Mouse (Mus musculus) spleen, adult 2 months (tissue): ENCODE measurements around the gene Rfesd. TPM values are rescaled to one million over a fixed set of nuclear protein-coding genes. Genes with fewer than 3 reads are reported as not detected.

Experiments
- DNase-seq, 2 experiments: peaks; one replicate each; pipeline versions ENCODE4 v3.0.0 to v3.0.0-alpha.2; 2012 to 2021; ENCODE audit warnings: low spot score in 2 of 2, low read depth in 1 of 2
- H3K27ac ChIP-seq: fragments of 200-500 bp; 2 replicates; pipeline ENCODE4 v1.5.1; 2012; ENCODE audit warnings: low read length, inconsistent platforms; ENCODE audit not compliant: insufficient read depth
- H3K27me3 ChIP-seq: fragments of 200-500 bp; 2 replicates; pipeline ENCODE4 v1.6.1; 2012; ENCODE audit warnings: mild to moderate bottlenecking, moderate library complexity, low read length, inconsistent platforms; ENCODE audit not compliant: control insufficient read depth, insufficient read depth
- H3K36me3 ChIP-seq: fragments of 200-500 bp; 2 replicates; pipeline ENCODE4 v1.6.1; 2012; ENCODE audit warnings: mild to moderate bottlenecking, low read length, inconsistent platforms; ENCODE audit not compliant: control insufficient read depth, insufficient read depth
- H3K4me1 ChIP-seq: fragments of 200-500 bp; 2 replicates; pipeline ENCODE4 v1.6.1; 2011; ENCODE audit warnings: inconsistent platforms; ENCODE audit not compliant: control insufficient read depth, insufficient read depth, insufficient read length
- H3K4me3 ChIP-seq: fragments of 200-500 bp; 2 replicates; pipeline ENCODE4 v1.5.1; 2011; ENCODE audit warnings: mild to moderate bottlenecking, inconsistent platforms; ENCODE audit not compliant: insufficient read depth, insufficient read length; ENCODE audit errors: extremely low read depth
- CTCF ChIP-seq: fragments of 200-500 bp; IDR thresholded peaks from 2 replicates; pipeline ENCODE4 v1.5.1; 2011; ENCODE audit warnings: mild to moderate bottlenecking, inconsistent platforms; ENCODE audit not compliant: insufficient read depth, insufficient read length, insufficient replicate concordance; ENCODE audit errors: extremely low read depth
- POLR2A ChIP-seq: fragments of 200-500 bp; IDR thresholded peaks from 2 replicates; pipeline ENCODE4 v1.6.1; 2011; ENCODE audit warnings: low read depth, low read length, inconsistent platforms
- WGBS: fragments of 180-500 bp; shearing (Covaris S2); methylation state at CpG from one replicate; pipeline ENCODE4 v1.1.7; 2018; 5-methylcytosine and 5-hydroxymethylcytosine counted together
- polyA plus RNA-seq: library from polyadenylated mRNA; depleted of rRNA; stranded (reverse); fragments of >200 nt; gene quantifications from 2 replicates; pipeline ENCODE4 v1.2.3, GENCODE M21; 2012

Rfesd gene
- polyA plus RNA-seq, 1 experiment: 2.8 TPM

DNA sequence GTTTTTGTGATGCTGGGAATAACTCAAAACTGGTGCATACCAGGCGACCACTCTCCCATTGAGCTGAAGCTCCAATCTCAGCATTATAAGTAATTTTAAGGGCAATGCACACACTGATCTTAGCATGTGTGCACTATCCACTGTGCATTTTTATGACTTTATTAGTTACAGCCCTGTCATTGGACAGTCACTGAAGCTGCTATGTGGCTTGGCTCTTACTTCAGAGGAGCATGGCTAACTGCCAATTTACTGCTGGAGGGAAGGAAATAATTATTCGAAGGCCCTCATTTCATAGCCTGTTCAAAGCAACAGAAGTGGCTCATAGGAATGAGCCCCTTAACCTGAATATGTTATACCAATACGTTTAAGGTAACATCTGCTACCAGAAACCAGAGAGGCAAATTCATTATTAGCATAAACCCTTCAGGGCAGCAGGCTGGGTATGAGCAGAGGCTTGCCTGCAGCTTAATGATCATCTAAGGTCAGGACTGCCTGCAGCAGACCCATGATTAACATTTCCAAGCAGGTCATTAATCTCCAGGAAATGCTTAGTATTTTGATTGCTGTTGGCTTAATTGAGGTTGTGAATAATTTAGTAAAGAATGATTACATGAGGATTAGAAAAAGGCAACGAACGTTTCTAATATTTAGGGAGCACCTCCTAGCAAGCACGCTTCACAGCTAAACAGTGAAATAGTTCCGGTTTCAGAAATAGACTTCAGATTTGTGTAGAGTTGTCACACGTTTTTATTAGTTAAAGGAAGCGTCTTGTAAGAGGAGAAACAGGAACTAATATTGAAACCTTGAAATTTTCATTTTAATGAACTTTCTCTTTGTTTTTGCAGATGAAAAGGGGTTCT lies 26.1 kb downstream of the Rfesd start:
- 15% methylated on average over 9 of the region's 9 CpGs for WGBS
- Histone ChIP-seq H3K4me1 (peaks cover 2% of the 10 kb centered on the region; the same call in 1 of the 2 replicates), H3K4me3 (no peak overlapping the region; the same call in 1 of the 2 replicates), H3K36me3 (no peaks in the 10 kb centered on the region), H3K27ac (peak overlapping the region; percentile 43), H3K27me3 (no peaks in the 10 kb centered on the region)
- peak in 1 of 2 experiments; percentile 18 for DNase-seq
- TF ChIP-seq CTCF (no peak), POLR2A (no peak)

DNA sequence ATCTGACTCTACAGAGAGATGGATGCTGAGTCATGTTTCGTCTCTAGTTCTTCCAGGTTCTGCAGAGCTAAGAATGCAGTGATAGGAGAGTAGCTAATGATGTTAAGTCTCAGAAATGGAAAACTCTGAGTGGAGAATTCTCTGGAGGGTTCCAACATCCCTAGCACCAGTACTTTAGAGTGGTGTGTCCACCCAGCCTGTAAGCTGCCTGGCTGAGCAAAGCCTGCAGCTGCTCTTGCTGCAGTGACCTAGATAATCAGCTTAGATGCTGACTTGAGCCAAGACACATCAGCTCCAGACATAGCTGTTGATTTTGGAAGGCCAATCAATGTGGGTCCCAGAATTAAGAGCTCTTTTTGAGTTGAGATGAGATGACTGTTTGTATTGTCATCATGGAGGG lies 30.4 kb downstream of the Rfesd start:
- 88% methylated on average over 1 of the region's 1 CpGs for whole genome bisulfite sequencing
- TF ChIP-seq POLR2A (no peak), CTCF (no peak)
- Histone ChIP-seq H3K4me1 (peaks cover 2% of the 10 kb centered on the region; the same call in 1 of the 2 replicates), H3K27me3 (no peaks in the 10 kb centered on the region), H3K27ac (no peak overlapping the region), H3K4me3 (no peak overlapping the region), H3K36me3 (no peaks in the 10 kb centered on the region)
- DNase-seq: no peak

DNA sequence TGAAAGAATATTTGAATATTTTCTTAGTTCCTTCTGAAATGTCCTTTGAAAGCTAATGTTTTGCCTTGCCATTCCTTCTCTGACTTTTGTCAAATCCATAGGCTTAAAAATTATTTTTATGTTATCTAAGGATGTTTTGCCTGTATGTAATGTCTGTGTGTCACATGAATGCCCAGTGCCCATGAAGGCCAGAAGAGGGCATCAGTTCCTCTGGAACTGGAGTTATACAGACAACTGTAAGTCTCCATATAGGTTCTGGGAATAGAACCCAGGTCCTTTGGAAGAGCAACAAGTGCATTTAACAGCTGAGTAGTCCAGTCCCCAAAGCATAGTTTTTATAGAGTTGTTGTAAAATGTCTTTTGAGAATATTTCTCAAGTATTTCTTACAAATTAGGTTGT lies 36.6 kb downstream of the Rfesd start:
- no peak overlapping the region for H3K27ac ChIP-seq
- no peaks in the 10 kb centered on the region for H3K27me3 ChIP-seq
- peak in 1 of 2 experiments; percentile 22 for DNase-seq
- no peaks in the 10 kb centered on the region for H3K4me1 ChIP-seq
- H3K4me3 ChIP-seq: no peak overlapping the region
- no peaks in the 10 kb centered on the region for H3K36me3 ChIP-seq
- TF ChIP-seq CTCF: no peak
- no peak for TF ChIP-seq POLR2A

DNA sequence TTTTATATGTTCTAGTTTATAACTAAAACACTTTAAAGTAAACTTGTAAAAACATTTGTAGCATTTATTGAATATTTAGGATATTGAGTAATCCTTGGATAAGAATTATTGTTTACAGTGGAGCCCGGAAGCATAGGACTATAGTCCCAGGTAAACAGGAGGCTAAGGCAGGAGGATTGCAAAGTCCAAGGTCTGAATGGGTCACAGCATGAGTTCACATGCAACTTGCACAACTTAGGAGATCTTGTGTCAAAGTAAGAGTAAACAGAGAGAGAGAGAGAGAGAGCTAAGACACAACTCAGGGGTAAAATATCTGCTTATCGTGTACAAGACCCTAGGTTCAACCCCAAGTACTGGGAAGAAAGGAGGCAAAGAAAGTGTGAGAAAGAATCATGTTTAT lies 41.9 kb downstream of the Rfesd start:
- Histone ChIP-seq H3K36me3 (no peaks in the 10 kb centered on the region), H3K27me3 (no peaks in the 10 kb centered on the region), H3K4me1 (no peaks in the 10 kb centered on the region), H3K4me3 (no peak overlapping the region), H3K27ac (no peak overlapping the region)
- TF ChIP-seq CTCF: no peak
- no peak for TF ChIP-seq POLR2A
- 91% methylated on average over 2 of the region's 2 CpGs for WGBS
- DNase-seq: no peak

DNA sequence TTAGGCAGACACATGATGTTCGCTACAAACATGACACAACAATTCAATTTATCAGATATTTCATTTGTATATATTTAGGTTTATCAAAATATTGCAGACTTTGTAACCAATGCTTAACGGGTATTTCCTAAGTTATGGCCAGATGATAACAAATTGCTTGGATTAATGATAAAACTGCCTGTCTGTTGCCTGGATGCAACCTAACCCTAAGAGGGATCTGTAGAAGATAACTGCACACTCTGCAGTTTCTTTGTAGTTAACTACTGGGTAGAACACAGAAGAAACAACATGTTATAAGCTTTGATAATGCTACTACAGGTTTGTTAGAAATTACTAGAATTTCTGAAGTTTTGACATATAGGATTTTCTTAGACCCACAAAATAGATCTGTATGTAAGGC lies 42.3 kb downstream of the Rfesd start:
- Histone ChIP-seq H3K27me3 (no peaks in the 10 kb centered on the region), H3K4me3 (no peak overlapping the region), H3K4me1 (no peaks in the 10 kb centered on the region), H3K27ac (no peak overlapping the region), H3K36me3 (no peaks in the 10 kb centered on the region)
- TF ChIP-seq POLR2A (no peak), CTCF (no peak)
- WGBS: 85% methylated on average over 2 of the region's 2 CpGs
- DNase-seq: no peak

DNA sequence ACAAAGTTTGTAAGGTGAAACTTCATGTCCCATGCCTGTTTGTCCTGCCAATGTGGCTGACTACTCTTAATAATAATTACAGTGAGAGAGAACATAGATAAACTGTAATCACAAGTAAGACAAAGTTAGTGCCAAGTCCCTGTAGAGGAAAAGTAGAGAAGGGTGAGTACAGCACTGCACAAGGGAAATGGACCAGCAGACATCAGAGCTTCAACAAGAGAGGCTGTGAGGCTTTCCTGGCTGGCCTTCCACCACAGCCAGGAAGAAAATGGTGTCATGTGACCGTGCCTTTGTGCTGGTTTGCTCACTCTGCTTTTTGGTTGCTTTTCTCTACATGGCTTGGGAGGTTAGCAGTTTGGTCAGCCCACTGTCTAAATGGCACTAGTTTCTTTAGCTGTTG lies 42.9 kb downstream of the Rfesd start:
- Histone ChIP-seq H3K4me3 (no peak overlapping the region), H3K4me1 (no peaks in the 10 kb centered on the region), H3K36me3 (no peaks in the 10 kb centered on the region), H3K27ac (no peak overlapping the region), H3K27me3 (no peaks in the 10 kb centered on the region)
- no peak for DNase-seq
- TF ChIP-seq CTCF (no peak), POLR2A (no peak)
- WGBS: 70% methylated on average over 1 of the region's 1 CpGs

DNA sequence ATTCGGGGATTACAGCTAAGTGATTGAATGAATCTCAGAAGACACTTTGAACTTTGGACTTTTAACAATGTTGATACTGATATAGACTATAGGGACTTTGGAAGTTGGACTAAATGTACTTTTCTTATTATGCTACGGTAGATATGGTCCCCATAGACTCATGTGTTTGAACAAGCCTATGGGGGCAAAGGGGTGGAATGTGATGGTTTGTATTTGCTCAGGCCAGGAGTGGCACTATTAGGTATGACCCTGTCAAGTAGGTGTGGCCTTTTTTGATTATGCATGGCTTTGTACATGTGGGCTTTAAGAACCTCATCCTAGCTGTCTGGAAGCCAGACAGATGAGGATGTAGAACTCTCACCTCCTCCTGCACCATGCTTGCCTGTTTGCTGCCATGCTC lies 44.0 kb downstream of the Rfesd start:
- H3K4me3 ChIP-seq: no peak overlapping the region
- no peak for DNase-seq
- no peaks in the 10 kb centered on the region for H3K36me3 ChIP-seq
- H3K4me1 ChIP-seq: no peaks in the 10 kb centered on the region
- H3K27ac ChIP-seq: no peak overlapping the region
- TF ChIP-seq POLR2A: no peak
- TF ChIP-seq CTCF: no peak
- WGBS: 87% methylated on average over 2 of the region's 2 CpGs
- no peaks in the 10 kb centered on the region for H3K27me3 ChIP-seq
